Mouse (Mus musculus): ENCODE data around the gene Csf3. TPM values are rescaled to one million over a fixed set of nuclear protein-coding genes. Genes with fewer than 3 reads are reported as not detected.
"Not testable (repeated sequence)": the region's sequence is repeated elsewhere in the genome, so short reads cannot be mapped to it uniquely, and the experiment has no call there.

The Csf3 gene
- total RNA-seq, 2 experiments from 2014 or later, result not detected

GRCm38 (mm10) chr11:98725926-98726506 is 25.0 kb downstream of the Csf3 start:
- DNase-seq (ENCODE audit: low spot score in 2 of 2), result no peak

GRCm38 (mm10) chr11:98729119-98729588 is 28.1 kb downstream of the Csf3 start, which contains the start of gene Med24:
Gene Med24, minus strand, starts transcription at chr11:98729435.
- DNase-seq (ENCODE audit: low spot score in 2 of 2), result peak; percentile 87 to 96

- no peak for DNase-seq (ENCODE audit: low spot score in 2 of 2)
Measured at GRCm38 (mm10) chr11:98730727-98731126, 29.7 kb downstream of the Csf3 start.

GRCm38 (mm10) chr11:98731134-98731533 is 30.1 kb downstream of the Csf3 start:
- DNase-seq (ENCODE audit: low spot score in 2 of 2), result peak; percentile 87 to 89

GRCm38 (mm10) chr11:98734020-98734419 is 33.0 kb downstream of the Csf3 start:
- DNase-seq (ENCODE audit: low spot score in 2 of 2), result no peak

GRCm38 (mm10) chr11:98735111-98735510 is 34.0 kb downstream of the Csf3 start:
- peak in 1 of 2 experiments; percentile 72 for DNase-seq (ENCODE audit: low spot score in 2 of 2)

- no peak for DNase-seq (ENCODE audit: low spot score in 2 of 2)
Measured at GRCm38 (mm10) chr11:98736176-98736575, 35.1 kb downstream of the Csf3 start.

GRCm38 (mm10) chr11:98737220-98737619 is 36.2 kb downstream of the Csf3 start:
- not testable (repeated sequence) for DNase-seq (ENCODE audit: low spot score in 2 of 2)

GRCm38 (mm10) chr11:98738428-98738911 is 37.4 kb downstream of the Csf3 start:
- peak in 1 of 2 experiments; percentile 67 for DNase-seq (ENCODE audit: low spot score in 2 of 2)

GRCm38 (mm10) chr11:98738925-98739324 is 37.9 kb downstream of the Csf3 start:
- no peak for DNase-seq (ENCODE audit: low spot score in 2 of 2)

- DNase-seq (ENCODE audit: low spot score in 2 of 2), result peak in 1 of 2 experiments; percentile 61
Measured at GRCm38 (mm10) chr11:98740026-98740392, 38.9 kb downstream of the Csf3 start.

- peak in 1 of 2 experiments; percentile 77 for DNase-seq (ENCODE audit: low spot score in 2 of 2)
Measured at GRCm38 (mm10) chr11:98740393-98741050, 39.5 kb downstream of the Csf3 start, which contains the start of gene Thra. Gene Thra, plus strand, starts transcription at chr11:98740638.

- peak in 1 of 2 experiments; percentile 55 for DNase-seq (ENCODE audit: low spot score in 2 of 2)
Measured at GRCm38 (mm10) chr11:98741051-98741620, 40.1 kb downstream of the Csf3 start.

GRCm38 (mm10) chr11:98741622-98742396 is 40.7 kb downstream of the Csf3 start:
- DNase-seq (ENCODE audit: low spot score in 2 of 2), result peak in 1 of 2 experiments; percentile 81

- DNase-seq (ENCODE audit: low spot score in 2 of 2), result peak in 1 of 2 experiments; percentile 62
Measured at GRCm38 (mm10) chr11:98742397-98743291, 41.6 kb downstream of the Csf3 start.

GRCm38 (mm10) chr11:98743655-98744345 is 42.7 kb downstream of the Csf3 start:
- DNase-seq (ENCODE audit: low spot score in 2 of 2), result peak in 1 of 2 experiments; percentile 48

GRCm38 (mm10) chr11:98744456-98745019 is 43.5 kb downstream of the Csf3 start:
- no peak for DNase-seq (ENCODE audit: low spot score in 2 of 2)

GRCm38 (mm10) chr11:98745932-98746853 is 45.1 kb downstream of the Csf3 start:
- no peak for DNase-seq (ENCODE audit: low spot score in 2 of 2)

Measured in layer of hippocampus, adult 18-20 months (tissue).